Mouse (Mus musculus): ENCODE results near the gene Vmn1r196. TPM values are rescaled to one million over a fixed set of nuclear protein-coding genes. Genes with fewer than 3 reads are reported as not detected.
"Not testable (repeated sequence)": the region's sequence is repeated elsewhere in the genome, so short reads cannot be mapped to it uniquely, and the experiment has no call there.

The Vmn1r196 gene
- not detected in 2 replicates for polyA plus RNA-seq (2015; fragmentation: Nextera tagmentation; extraction: Ambion mirVana)

DNA sequence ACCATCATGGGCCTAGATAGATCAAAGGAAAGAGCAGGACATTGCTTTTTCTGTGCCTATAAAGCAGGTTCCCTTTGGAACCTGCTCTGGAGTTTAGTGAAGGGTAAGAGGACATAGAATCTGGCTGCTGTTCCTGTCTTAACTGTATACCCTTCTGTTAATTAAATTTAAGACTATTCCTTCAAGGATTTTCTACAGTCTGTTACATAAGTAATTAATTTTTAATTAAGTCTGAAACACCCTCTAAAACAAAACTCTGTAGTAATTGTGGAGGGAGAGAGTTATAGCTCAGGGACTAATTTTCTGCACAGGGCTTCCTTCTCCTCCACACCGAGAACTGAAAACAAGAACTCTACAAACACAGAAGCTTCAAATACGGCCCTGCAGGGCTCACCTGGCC, at the start of gene Vmn1r196:
TSS of gene Vmn1r196 (plus strand) at position 301 of the 400 bp plus-strand sequence.
- no peak for ATAC-seq
- 71% methylated on average over 2 of the region's 2 CpGs for WGBS
- H3K27ac ChIP-seq = no peak within 1 kb of the TSS
- H3K4me2 ChIP-seq (replicated peaks) = no peak within 1 kb of the TSS
- H3K27me3 ChIP-seq = no peaks in the 10 kb centered on the region
- H3K4me3 ChIP-seq (replicated peaks) = no peak within 1 kb of the TSS
- H3K36me3 ChIP-seq = no peaks in the 10 kb centered on the region
- H3K9ac ChIP-seq (replicated peaks) = no peak within 1 kb of the TSS
- H3K4me1 ChIP-seq (replicated peaks) = no peaks in the 10 kb centered on the region
- no peaks in the 10 kb centered on the region for H3K9me3 ChIP-seq

DNA sequence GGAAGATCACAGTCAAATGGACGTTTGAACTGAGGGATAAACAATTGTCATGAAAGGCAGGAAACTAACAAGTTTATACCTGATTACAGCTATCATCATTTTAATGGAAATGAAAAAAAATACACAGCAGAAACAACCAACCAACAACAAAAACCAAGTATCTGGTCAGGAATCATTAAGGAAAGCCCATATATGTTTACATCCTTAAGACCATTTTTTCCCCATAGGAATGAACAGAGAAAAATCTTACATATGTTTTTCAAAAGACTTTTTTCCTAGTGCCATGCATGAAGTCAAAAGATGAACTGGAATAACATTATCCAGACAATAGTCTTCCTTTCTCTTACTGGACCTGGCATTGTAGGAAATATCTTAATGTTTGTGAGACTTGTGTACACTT, 45.8 kb upstream of the Vmn1r196 start, which contains the start of gene Vmn1r194:
TSS of gene Vmn1r194 (plus strand) at position 301 of the 400 bp plus-strand sequence.
- no peak within 1 kb of the TSS for H3K4me3 ChIP-seq (replicated peaks)
- no peaks in the 10 kb centered on the region for H3K4me1 ChIP-seq (replicated peaks)
- ATAC-seq = no peak
- WGBS = 67% methylated on average over 1 of the region's 1 CpGs
- no peak within 1 kb of the TSS for H3K27ac ChIP-seq
- H3K4me2 ChIP-seq (replicated peaks) = no peak within 1 kb of the TSS
- H3K27me3 ChIP-seq = no peaks in the 10 kb centered on the region
- H3K36me3 ChIP-seq = no peaks in the 10 kb centered on the region
- no peaks in the 10 kb centered on the region for H3K9me3 ChIP-seq
- H3K9ac ChIP-seq (replicated peaks) = no peak within 1 kb of the TSS

DNA sequence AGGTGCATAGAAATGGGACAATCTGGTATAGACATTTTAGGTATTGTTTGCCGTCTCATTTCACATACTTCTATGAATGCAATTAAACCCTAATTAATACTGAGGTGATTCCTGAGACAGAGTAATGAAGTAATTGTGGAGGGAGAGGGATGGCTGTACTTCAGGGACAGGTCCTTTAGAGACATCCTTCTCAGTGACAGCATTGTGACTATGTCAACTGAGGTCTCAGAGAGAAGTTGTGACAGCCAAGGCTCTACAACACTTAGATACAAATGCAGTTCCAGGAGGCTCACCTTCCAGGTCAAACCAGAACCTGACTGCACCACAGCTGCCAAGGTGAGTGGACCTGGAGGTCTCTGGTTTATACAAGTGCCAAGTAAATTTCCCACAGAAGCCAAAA, 19.5 kb upstream of the Vmn1r196 start, which contains the start of gene Vmn1r195:
TSS of gene Vmn1r195 (plus strand) at position 301 of the 400 bp plus-strand sequence.
- 93% methylated on average over 1 of the region's 1 CpGs for WGBS
- not testable (repeated sequence) for H3K4me2 ChIP-seq (replicated peaks); H3K4me3 ChIP-seq (replicated peaks); H3K4me1 ChIP-seq (replicated peaks); H3K27ac ChIP-seq; H3K9me3 ChIP-seq; H3K9ac ChIP-seq (replicated peaks); H3K36me3 ChIP-seq; H3K27me3 ChIP-seq; ATAC-seq

GRCm38 (mm10) chr13:22271721-22272120, 18.0 kb upstream of the Vmn1r196 start:
- H3K4me3 ChIP-seq (replicated peaks) = no peak overlapping the region
- peak; percentile 85 for ATAC-seq
- H3K9me3 ChIP-seq = no peaks in the 10 kb centered on the region
- H3K9ac ChIP-seq (replicated peaks) = no peak overlapping the region
- no peaks in the 10 kb centered on the region for H3K36me3 ChIP-seq
- H3K4me1 ChIP-seq (replicated peaks) = peaks cover 8% of the 10 kb centered on the region; the same call in 1 of the 2 replicates
- no peak overlapping the region for H3K27ac ChIP-seq
- 26% methylated on average over 2 of the region's 2 CpGs for WGBS
- no peaks in the 10 kb centered on the region for H3K27me3 ChIP-seq
- no peak overlapping the region for H3K4me2 ChIP-seq (replicated peaks)

- Histone ChIP-seq H3K36me3 (no peaks in the 10 kb centered on the region), H3K4me1 (replicated peaks) (no peaks in the 10 kb centered on the region), H3K9ac (replicated peaks) (no peak overlapping the region), H3K27ac (no peak overlapping the region), H3K9me3 (no peaks in the 10 kb centered on the region), H3K4me2 (replicated peaks) (no peak overlapping the region), H3K27me3 (no peaks in the 10 kb centered on the region), H3K4me3 (replicated peaks) (no peak overlapping the region)
- no peak for ATAC-seq
- 75% methylated on average over 2 of the region's 2 CpGs for WGBS
Measured at GRCm38 (mm10) chr13:22284578-22284977, 5.1 kb upstream of the Vmn1r196 start.

GRCm38 (mm10) chr13:22308075-22308474, 18.4 kb downstream of the Vmn1r196 start:
- not testable (repeated sequence) for H3K9ac ChIP-seq (replicated peaks); H3K27me3 ChIP-seq; H3K4me1 ChIP-seq (replicated peaks); H3K36me3 ChIP-seq; ATAC-seq; H3K4me3 ChIP-seq (replicated peaks); H3K27ac ChIP-seq; H3K9me3 ChIP-seq; H3K4me2 ChIP-seq (replicated peaks)
- WGBS = 95% methylated on average over 5 of the region's 5 CpGs

DNA sequence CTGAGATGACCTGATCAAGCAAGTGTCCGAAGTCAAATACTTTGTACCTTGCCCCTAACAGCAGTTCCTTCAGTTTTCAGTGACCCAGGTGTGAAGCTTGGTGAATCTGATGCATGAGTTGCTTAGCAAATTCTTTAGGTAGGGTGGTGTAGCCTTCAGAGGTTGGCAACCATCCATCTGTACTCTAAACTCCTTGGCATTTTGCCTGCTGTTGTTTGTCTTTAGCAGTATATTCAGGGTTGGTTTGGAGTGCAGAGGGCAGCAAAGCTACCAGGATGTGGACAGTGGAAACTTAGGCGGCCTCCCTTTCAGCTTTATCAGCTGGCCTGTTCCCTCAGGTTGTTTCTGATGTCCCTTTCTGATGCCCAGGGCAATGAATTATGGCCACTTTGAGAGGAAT, 25.6 kb downstream of the Vmn1r196 start:
- no peak overlapping the region for H3K9ac ChIP-seq (replicated peaks)
- no peak overlapping the region for H3K4me2 ChIP-seq (replicated peaks)
- ATAC-seq = no peak
- 82% methylated on average over 2 of the region's 2 CpGs for WGBS
- H3K27ac ChIP-seq = no peak overlapping the region
- no peaks in the 10 kb centered on the region for H3K36me3 ChIP-seq
- no peaks in the 10 kb centered on the region for H3K4me1 ChIP-seq (replicated peaks)
- H3K27me3 ChIP-seq = no peaks in the 10 kb centered on the region
- no peaks in the 10 kb centered on the region for H3K9me3 ChIP-seq
- no peak overlapping the region for H3K4me3 ChIP-seq (replicated peaks)

DNA sequence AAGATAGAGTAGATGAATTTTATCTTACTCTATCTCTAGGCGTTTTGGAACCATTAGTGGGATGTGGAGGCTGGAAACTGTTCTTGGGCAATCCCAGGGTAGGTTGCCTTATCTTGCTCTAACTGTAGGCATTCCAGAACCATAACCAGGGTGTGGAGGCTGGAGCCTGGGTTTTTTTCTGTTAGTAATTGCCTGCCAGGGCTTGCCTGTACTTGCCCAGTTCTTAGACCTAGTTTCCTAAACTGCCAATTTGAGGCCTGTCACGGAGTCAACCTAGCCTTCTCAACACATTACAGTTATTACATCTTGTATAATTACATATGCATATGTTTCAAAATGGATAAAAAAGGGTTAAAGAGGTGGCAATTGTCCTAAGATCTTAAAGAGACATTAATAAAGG, 27.6 kb downstream of the Vmn1r196 start:
- Histone ChIP-seq H3K4me1 (replicated peaks) (no peaks in the 10 kb centered on the region), H3K9me3 (no peaks in the 10 kb centered on the region), H3K27ac (no peak overlapping the region), H3K27me3 (no peaks in the 10 kb centered on the region), H3K4me2 (replicated peaks) (no peak overlapping the region), H3K4me3 (replicated peaks) (no peak overlapping the region), H3K9ac (replicated peaks) (no peak overlapping the region), H3K36me3 (no peaks in the 10 kb centered on the region)
- 80% methylated on average over 2 of the region's 2 CpGs for WGBS
- no peak for ATAC-seq

DNA sequence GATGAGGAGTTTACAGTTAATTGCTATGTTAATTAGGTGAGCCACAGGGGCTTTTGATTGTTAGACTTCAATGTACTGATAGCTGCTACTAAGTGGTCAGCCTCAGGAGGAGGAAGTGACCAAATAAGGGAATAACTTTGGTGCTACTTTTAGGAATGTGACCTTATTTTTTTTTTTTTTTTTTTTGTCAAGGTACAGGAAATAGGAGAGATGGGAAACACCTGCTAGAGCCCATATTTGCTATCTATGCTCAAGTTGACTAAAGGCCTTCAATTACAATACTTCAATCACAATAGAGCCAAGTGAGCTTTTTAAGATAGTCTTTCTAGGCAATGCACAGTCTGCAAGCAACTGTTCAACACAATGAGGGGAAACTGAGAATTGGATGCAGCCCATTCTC, 30.4 kb downstream of the Vmn1r196 start:
- Histone ChIP-seq H3K9me3 (no peaks in the 10 kb centered on the region), H3K27ac (no peak overlapping the region), H3K4me3 (replicated peaks) (no peak overlapping the region), H3K4me1 (replicated peaks) (no peaks in the 10 kb centered on the region), H3K4me2 (replicated peaks) (no peak overlapping the region), H3K9ac (replicated peaks) (no peak overlapping the region), H3K36me3 (no peaks in the 10 kb centered on the region), H3K27me3 (no peaks in the 10 kb centered on the region)
- no peak for ATAC-seq

GRCm38 (mm10) chr13:22324289-22324688, 34.6 kb downstream of the Vmn1r196 start, which contains the start of gene Vmn1r197:
Vmn1r197 (plus strand) TSS chr13:22324589.
- no peak within 1 kb of the TSS for H3K4me3 ChIP-seq (replicated peaks)

GRCm38 (mm10) chr13:22333269-22333668, 43.5 kb downstream of the Vmn1r196 start:
- WGBS = 84% methylated on average over 2 of the region's 2 CpGs
- H3K27ac ChIP-seq = no peak overlapping the region
- ATAC-seq = no peak

More at GRCm38 (mm10) chr13:22324289-22324688, 34.6 kb downstream of the Vmn1r196 start, which contains the start of gene Vmn1r197:
- Histone ChIP-seq H3K27ac (no peak within 1 kb of the TSS), H3K27me3 (no peaks in the 10 kb centered on the region), H3K9me3 (no peaks in the 10 kb centered on the region), H3K4me2 (replicated peaks) (no peak within 1 kb of the TSS), H3K36me3 (no peaks in the 10 kb centered on the region), H3K9ac (replicated peaks) (no peak within 1 kb of the TSS), H3K4me1 (replicated peaks) (no peaks in the 10 kb centered on the region)
- ATAC-seq = no peak

DNA sequence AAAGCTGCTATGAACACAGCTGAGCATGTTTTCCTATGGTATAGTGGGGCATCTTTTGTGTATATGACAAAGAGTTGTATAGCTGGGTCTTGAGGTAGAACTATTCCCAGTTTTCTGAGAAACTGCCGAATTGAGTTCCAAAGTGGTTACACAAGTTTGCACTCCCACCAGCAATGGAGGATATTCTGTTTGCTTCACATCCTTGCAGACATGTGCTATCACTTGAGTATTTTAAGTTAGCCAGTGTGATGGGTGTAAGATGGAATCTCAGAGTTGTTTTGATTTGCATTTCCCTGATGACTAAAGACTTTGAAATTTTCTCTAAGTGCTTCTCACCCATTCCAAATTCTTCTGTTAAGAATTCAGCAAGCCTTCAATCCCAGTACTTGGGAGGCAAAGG, 45.8 kb downstream of the Vmn1r196 start:
- 95% methylated on average over 1 of the region's 1 CpGs for WGBS
- Histone ChIP-seq H3K4me2 (replicated peaks) (no peak overlapping the region), H3K27me3 (no peaks in the 10 kb centered on the region), H3K27ac (no peak overlapping the region), H3K4me3 (replicated peaks) (no peak overlapping the region), H3K9ac (replicated peaks) (no peak overlapping the region), H3K9me3 (no peaks in the 10 kb centered on the region), H3K36me3 (no peaks in the 10 kb centered on the region), H3K4me1 (replicated peaks) (no peaks in the 10 kb centered on the region)
- ATAC-seq = no peak

More at GRCm38 (mm10) chr13:22333269-22333668, 43.5 kb downstream of the Vmn1r196 start:
- Histone ChIP-seq H3K27me3 (no peaks in the 10 kb centered on the region), H3K9ac (replicated peaks) (no peak overlapping the region), H3K4me3 (replicated peaks) (no peak overlapping the region), H3K9me3 (no peaks in the 10 kb centered on the region), H3K36me3 (no peaks in the 10 kb centered on the region), H3K4me2 (replicated peaks) (no peak overlapping the region), H3K4me1 (replicated peaks) (no peaks in the 10 kb centered on the region)

Data from midbrain, embryonic 13.5 days (tissue).